Mouse (Mus musculus) frontal cortex, postnatal 36 days (tissue): ENCODE measurements around the gene Gm26602.
A peak's percentile ranks its signal among the peaks of the same experiment; 100 is the strongest.
"Not testable (repeated sequence)": the region's sequence is repeated elsewhere in the genome, so short reads cannot be mapped to it uniquely, and the experiment has no call there.

Experiments used
- DNase-seq, 2 experiments: peaks; one replicate each; pipeline ENCODE4 v3.0.0; 2022; ENCODE audit warnings: low spot score in 2 of 2

The Gm26602 gene

GRCm38 (mm10) chr10:79884938-79885337, 25.7 kb upstream of the Gm26602 start:
- not testable (repeated sequence) for DNase-seq

- no peak for DNase-seq
Observed at GRCm38 (mm10) chr10:79886054-79886453, 24.6 kb upstream of the Gm26602 start, which contains the start of gene Elane. Elane (plus strand) TSS chr10:79886247.

GRCm38 (mm10) chr10:79886611-79887010, 24.0 kb upstream of the Gm26602 start:
- no peak for DNase-seq

GRCm38 (mm10) chr10:79889386-79889785, 21.3 kb upstream of the Gm26602 start:
- DNase-seq = no peak

- DNase-seq = no peak
Observed at GRCm38 (mm10) chr10:79890670-79891069, 20.0 kb upstream of the Gm26602 start, which contains the start of gene Cfd. Cfd (plus strand) TSS chr10:79890853.

- DNase-seq = peak; percentile 79 to 81
Observed at GRCm38 (mm10) chr10:79892451-79893118, 18.1 kb upstream of the Gm26602 start.

- no peak for DNase-seq
Observed at GRCm38 (mm10) chr10:79896306-79896705, 14.3 kb upstream of the Gm26602 start.

- DNase-seq = no peak
Observed at GRCm38 (mm10) chr10:79896814-79897213, 13.8 kb upstream of the Gm26602 start.

- DNase-seq = no peak
Observed at GRCm38 (mm10) chr10:79897316-79898245, 13.1 kb upstream of the Gm26602 start.

GRCm38 (mm10) chr10:79900951-79901410, 9.7 kb upstream of the Gm26602 start:
- peak; percentile 80 to 89 for DNase-seq

- DNase-seq = no peak
Observed at GRCm38 (mm10) chr10:79906712-79907111, 3.9 kb upstream of the Gm26602 start.

- DNase-seq = no peak
Observed at GRCm38 (mm10) chr10:79907415-79907814, 3.2 kb upstream of the Gm26602 start.

- peak; percentile 94 to 97 for DNase-seq
Observed at GRCm38 (mm10) chr10:79908167-79909091, 2.2 kb upstream of the Gm26602 start, which contains the start of gene Med16. Med16 (minus strand) TSS chr10:79908923.

- DNase-seq = peak in 1 of 2 experiments; percentile 73
Observed at GRCm38 (mm10) chr10:79909092-79909922, 1.3 kb upstream of the Gm26602 start.

- DNase-seq = no peak
Observed at GRCm38 (mm10) chr10:79912412-79912811, 1.8 kb downstream of the Gm26602 start.

GRCm38 (mm10) chr10:79914131-79914947, 3.7 kb downstream of the Gm26602 start:
- DNase-seq = no peak

GRCm38 (mm10) chr10:79914948-79915596, 4.4 kb downstream of the Gm26602 start:
- no peak for DNase-seq

GRCm38 (mm10) chr10:79916081-79916480, 5.4 kb downstream of the Gm26602 start:
- peak in 1 of 2 experiments; percentile 31 for DNase-seq
